Mouse (Mus musculus) C2C12 (cell line): Measurements from ENCODE around the gene Nek6.

ENCODE experiments used
- CTCF ChIP-seq: IDR thresholded peaks from one replicate; pipeline ENCODE4 v1.5.1; 2011; ENCODE audit not compliant: control insufficient read depth, insufficient read depth, insufficient read length
- MAX ChIP-seq: IDR thresholded peaks from one replicate; pipeline ENCODE4 v1.6.1; 2011; ENCODE audit warnings: mild to moderate bottlenecking, control low read depth

DNA sequence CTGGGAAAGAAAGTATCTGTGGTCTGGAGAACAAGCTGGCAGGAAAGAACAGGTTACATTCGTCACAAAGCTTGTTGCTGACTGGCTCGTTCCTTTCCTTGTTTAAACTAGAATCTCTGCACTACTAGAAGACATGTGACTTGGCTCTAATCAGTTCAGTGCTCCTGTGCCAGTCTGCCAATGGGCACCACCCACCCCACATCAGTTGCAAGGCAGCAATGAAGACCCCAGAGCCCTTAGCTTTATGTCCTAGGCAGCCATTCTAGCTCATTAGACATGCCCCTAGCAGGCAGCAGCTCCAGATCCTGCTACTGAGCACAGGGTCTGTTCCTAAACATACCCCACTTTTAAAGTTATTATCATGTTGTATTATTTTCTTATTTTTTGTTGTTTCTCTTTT is 72.5 kb downstream of the Nek6 start:
- TF ChIP-seq CTCF (no peak), MAX (no peak)
